Mouse (Mus musculus): Measurements from ENCODE around the gene Man2a1. TPM values are rescaled to one million over a fixed set of nuclear protein-coding genes. Genes with fewer than 3 reads are reported as not detected.

The Man2a1 gene
- polyA plus RNA-seq, 1 experiment = 12.5 TPM

- Histone ChIP-seq H3K36me3 (ENCODE audit: control insufficient read depth, insufficient read depth) (peaks cover 52% of the 10 kb centered on the region), H3ac (ENCODE audit: control insufficient read depth, insufficient read length, low read depth) (no peak overlapping the region), H3K79me3 (ENCODE audit: low read depth) (no peaks in the 10 kb centered on the region), H3K79me2 (ENCODE audit: control insufficient read depth, insufficient read depth) (no peaks in the 10 kb centered on the region), H3K4me3 (ENCODE audit: insufficient read depth, poor library complexity, severe bottlenecking) (no peak overlapping the region), H3K27me3 (ENCODE audit: control insufficient read depth, insufficient read depth, insufficient read length) (no peaks in the 10 kb centered on the region)
- TF ChIP-seq MYOG (IDR thresholded peaks at IDR 0.05; ENCODE audit: control insufficient read depth, extremely low read depth, insufficient read length) = no peak
- TF ChIP-seq MYOD1 (IDR thresholded peaks at IDR 0.05; ENCODE audit: control insufficient read depth, insufficient read length, low read depth) = no peak
- no peak for TF ChIP-seq USF1 (IDR thresholded peaks at IDR 0.05; ENCODE audit: low read depth)
- TF ChIP-seq CTCF (IDR thresholded peaks at IDR 0.05; ENCODE audit: control insufficient read depth, insufficient read depth, insufficient read length) = no peak
- no peak for TF ChIP-seq CEBPB (IDR thresholded peaks at IDR 0.05; ENCODE audit: low read depth)
- TF ChIP-seq MAX (IDR thresholded peaks at IDR 0.05) = no peak
- no peak for TF ChIP-seq FOSL1 (IDR thresholded peaks at IDR 0.05; ENCODE audit: insufficient read depth, low read length, poor library complexity, severe bottlenecking)
Observed at GRCm38 (mm10) chr17:64716318-64716717, 115.8 kb downstream of the Man2a1 start.

- no peak overlapping the region for H3ac ChIP-seq (ENCODE audit: control insufficient read depth, insufficient read length, low read depth)
- no peaks in the 10 kb centered on the region for H3K79me2 ChIP-seq (ENCODE audit: control insufficient read depth, insufficient read depth)
- no peak for TF ChIP-seq USF1 (IDR thresholded peaks at IDR 0.05; ENCODE audit: low read depth)
- no peak for TF ChIP-seq MYOG (IDR thresholded peaks at IDR 0.05; ENCODE audit: control insufficient read depth, extremely low read depth, insufficient read length)
- TF ChIP-seq MYOD1 (IDR thresholded peaks at IDR 0.05; ENCODE audit: control insufficient read depth, insufficient read length, low read depth) = no peak
- TF ChIP-seq CEBPB (IDR thresholded peaks at IDR 0.05; ENCODE audit: low read depth) = no peak
- no peak for TF ChIP-seq CTCF (IDR thresholded peaks at IDR 0.05; ENCODE audit: control insufficient read depth, insufficient read depth, insufficient read length)
- no peak for TF ChIP-seq FOSL1 (IDR thresholded peaks at IDR 0.05; ENCODE audit: insufficient read depth, low read length, poor library complexity, severe bottlenecking)
- TF ChIP-seq MAX (IDR thresholded peaks at IDR 0.05) = no peak
- no peak overlapping the region for H3K4me3 ChIP-seq (ENCODE audit: insufficient read depth, poor library complexity, severe bottlenecking)
- H3K36me3 ChIP-seq (ENCODE audit: control insufficient read depth, insufficient read depth) = peaks cover 40% of the 10 kb centered on the region
- H3K27me3 ChIP-seq (ENCODE audit: control insufficient read depth, insufficient read depth, insufficient read length) = no peaks in the 10 kb centered on the region
- H3K79me3 ChIP-seq (ENCODE audit: low read depth) = no peaks in the 10 kb centered on the region
Observed at GRCm38 (mm10) chr17:64719760-64720159, 119.2 kb downstream of the Man2a1 start.

- Histone ChIP-seq H3K4me3 (ENCODE audit: insufficient read depth, poor library complexity, severe bottlenecking) (no peak overlapping the region), H3ac (ENCODE audit: control insufficient read depth, insufficient read length, low read depth) (no peak overlapping the region), H3K79me3 (ENCODE audit: low read depth) (no peaks in the 10 kb centered on the region), H3K36me3 (ENCODE audit: control insufficient read depth, insufficient read depth) (peaks cover 41% of the 10 kb centered on the region), H3K79me2 (ENCODE audit: control insufficient read depth, insufficient read depth) (no peaks in the 10 kb centered on the region), H3K27me3 (ENCODE audit: control insufficient read depth, insufficient read depth, insufficient read length) (no peaks in the 10 kb centered on the region)
- TF ChIP-seq CEBPB (IDR thresholded peaks at IDR 0.05; ENCODE audit: low read depth) = no peak
- no peak for TF ChIP-seq CTCF (IDR thresholded peaks at IDR 0.05; ENCODE audit: control insufficient read depth, insufficient read depth, insufficient read length)
- TF ChIP-seq MAX (IDR thresholded peaks at IDR 0.05) = no peak
- TF ChIP-seq FOSL1 (IDR thresholded peaks at IDR 0.05; ENCODE audit: insufficient read depth, low read length, poor library complexity, severe bottlenecking) = no peak
- no peak for TF ChIP-seq MYOD1 (IDR thresholded peaks at IDR 0.05; ENCODE audit: control insufficient read depth, insufficient read length, low read depth)
- no peak for TF ChIP-seq USF1 (IDR thresholded peaks at IDR 0.05; ENCODE audit: low read depth)
- TF ChIP-seq MYOG (IDR thresholded peaks at IDR 0.05; ENCODE audit: control insufficient read depth, extremely low read depth, insufficient read length) = no peak
Observed at GRCm38 (mm10) chr17:64721112-64721511, 120.6 kb downstream of the Man2a1 start.

GRCm38 (mm10) chr17:64723162-64723561 lies 122.6 kb downstream of the Man2a1 start:
- TF ChIP-seq USF1 (IDR thresholded peaks at IDR 0.05; ENCODE audit: low read depth) (no peak), CEBPB (IDR thresholded peaks at IDR 0.05; ENCODE audit: low read depth) (no peak), CTCF (IDR thresholded peaks at IDR 0.05; ENCODE audit: control insufficient read depth, insufficient read depth, insufficient read length) (no peak), FOSL1 (IDR thresholded peaks at IDR 0.05; ENCODE audit: insufficient read depth, low read length, poor library complexity, severe bottlenecking) (no peak), MAX (IDR thresholded peaks at IDR 0.05) (no peak), MYOD1 (IDR thresholded peaks at IDR 0.05; ENCODE audit: control insufficient read depth, insufficient read length, low read depth) (no peak), MYOG (IDR thresholded peaks at IDR 0.05; ENCODE audit: control insufficient read depth, extremely low read depth, insufficient read length) (no peak)
- H3K4me3 ChIP-seq (ENCODE audit: insufficient read depth, poor library complexity, severe bottlenecking) = no peak overlapping the region

GRCm38 (mm10) chr17:64725214-64725613 lies 124.7 kb downstream of the Man2a1 start:
- H3K27me3 ChIP-seq (ENCODE audit: control insufficient read depth, insufficient read depth, insufficient read length) = no peaks in the 10 kb centered on the region
- H3K4me3 ChIP-seq (ENCODE audit: insufficient read depth, poor library complexity, severe bottlenecking) = no peak overlapping the region
- peaks cover 22% of the 10 kb centered on the region for H3K36me3 ChIP-seq (ENCODE audit: control insufficient read depth, insufficient read depth)
- H3ac ChIP-seq (ENCODE audit: control insufficient read depth, insufficient read length, low read depth) = no peak overlapping the region
- no peaks in the 10 kb centered on the region for H3K79me3 ChIP-seq (ENCODE audit: low read depth)
- no peaks in the 10 kb centered on the region for H3K79me2 ChIP-seq (ENCODE audit: control insufficient read depth, insufficient read depth)
- TF ChIP-seq CEBPB (IDR thresholded peaks at IDR 0.05; ENCODE audit: low read depth) (no peak), USF1 (IDR thresholded peaks at IDR 0.05; ENCODE audit: low read depth) (no peak), MYOG (IDR thresholded peaks at IDR 0.05; ENCODE audit: control insufficient read depth, extremely low read depth, insufficient read length) (no peak), CTCF (IDR thresholded peaks at IDR 0.05; ENCODE audit: control insufficient read depth, insufficient read depth, insufficient read length) (no peak), MYOD1 (IDR thresholded peaks at IDR 0.05; ENCODE audit: control insufficient read depth, insufficient read length, low read depth) (no peak), MAX (IDR thresholded peaks at IDR 0.05) (no peak), FOSL1 (IDR thresholded peaks at IDR 0.05; ENCODE audit: insufficient read depth, low read length, poor library complexity, severe bottlenecking) (no peak)

More at GRCm38 (mm10) chr17:64723162-64723561, 122.6 kb downstream of the Man2a1 start:
- Histone ChIP-seq H3K27me3 (ENCODE audit: control insufficient read depth, insufficient read depth, insufficient read length) (no peaks in the 10 kb centered on the region), H3ac (ENCODE audit: control insufficient read depth, insufficient read length, low read depth) (no peak overlapping the region), H3K79me2 (ENCODE audit: control insufficient read depth, insufficient read depth) (no peaks in the 10 kb centered on the region), H3K36me3 (ENCODE audit: control insufficient read depth, insufficient read depth) (peaks cover 24% of the 10 kb centered on the region), H3K79me3 (ENCODE audit: low read depth) (no peaks in the 10 kb centered on the region)

Data from C2C12 (cell line).